Mouse (Mus musculus) MEL (cell line): ENCODE measurements around the gene A030005K14Rik. TPM values are rescaled to one million over a fixed set of nuclear protein-coding genes. Genes with fewer than 3 reads are reported as not detected.

ENCODE experiments used
- polyA plus RNA-seq, 2 experiments: library from polyadenylated mRNA; stranded (reverse) in 1 of 2; unstranded in 1 of 2; fragments of >175 nt in 1 of 2; fragments of >200 nt in 1 of 2; gene quantifications; 2 replicates each; pipeline versions ENCODE4 v1.2.1 to v1.2.4; 2012; ENCODE audit warnings: low replicate concordance in 2 of 2, low read depth in 1 of 2; ENCODE audit not compliant: insufficient read length in 2 of 2, insufficient read depth in 1 of 2, missing spikeins in 1 of 2
- total RNA-seq: library from RNA; depleted of rRNA; stranded (reverse); fragments of 300-350 nt; gene quantifications from 2 replicates; pipeline ENCODE4 v1.2.3, GENCODE M21; 2012; rRNA removed

Gene A030005K14Rik
- total and polyA plus RNA-seq, 3 experiments = not detected

Other genes starting within 250 kb of the A030005K14Rik start
- gene Agfg1, start 219.9 kb downstream of the A030005K14Rik start, total RNA-seq = 34.1 and 38.2 TPM in 2 replicates
- 10 to 100 TPM in 1 of 2 experiments, not detected in 1; 58.6 TPM for gene Agfg1, start 219.9 kb downstream of the A030005K14Rik start, polyA plus RNA-seq
- gene A030005L19Rik, start 146.1 kb downstream of the A030005K14Rik start, total RNA-seq = 0.15 TPM in 1 of 2 replicates, not detected in the other
- under 1 TPM in 1 of 2 experiments, not detected in 1; 0.26 TPM for gene A030005L19Rik, start 146.1 kb downstream of the A030005K14Rik start, polyA plus RNA-seq
- not detected in 2 replicates for gene A030014E15Rik, start 134.5 kb downstream of the A030005K14Rik start, total RNA-seq
- not detected for gene A030014E15Rik, start 134.5 kb downstream of the A030005K14Rik start, polyA plus RNA-seq
- not detected in 2 replicates for gene Gm6217, start 128.0 kb downstream of the A030005K14Rik start, total RNA-seq
- gene Gm6217, start 128.0 kb downstream of the A030005K14Rik start, polyA plus RNA-seq = not detected
- gene A030003K21Rik, start 116.0 kb downstream of the A030005K14Rik start, total RNA-seq = not detected in 2 replicates
- not detected for gene A030003K21Rik, start 116.0 kb downstream of the A030005K14Rik start, polyA plus RNA-seq
- not detected in 2 replicates for gene Gm7544, start 103.4 kb downstream of the A030005K14Rik start, total RNA-seq
- not detected for gene Gm7544, start 103.4 kb downstream of the A030005K14Rik start, polyA plus RNA-seq
- not detected in 2 replicates for gene Gm47955, start 99.1 kb downstream of the A030005K14Rik start, total RNA-seq
- gene Gm47955, start 99.1 kb downstream of the A030005K14Rik start, polyA plus RNA-seq = not detected
- not detected in 2 replicates for gene Gm47959, start 58.8 kb downstream of the A030005K14Rik start, total RNA-seq
- gene Gm47959, start 58.8 kb downstream of the A030005K14Rik start, polyA plus RNA-seq = not detected
- gene Slc19a3, start 20.9 kb downstream of the A030005K14Rik start, total RNA-seq = not detected in 2 replicates
- not detected for gene Slc19a3, start 20.9 kb downstream of the A030005K14Rik start, polyA plus RNA-seq
- gene Krtap28-10, start 16.9 kb downstream of the A030005K14Rik start, total RNA-seq = not detected in 2 replicates
- not detected for gene Krtap28-10, start 16.9 kb downstream of the A030005K14Rik start, polyA plus RNA-seq
- gene Gm47969, start 14.4 kb downstream of the A030005K14Rik start, total RNA-seq = not detected in 2 replicates
- not detected for gene Gm47969, start 14.4 kb downstream of the A030005K14Rik start, polyA plus RNA-seq
- not detected in 2 replicates for gene Krtap28-13, start 1.6 kb upstream of the A030005K14Rik start, total RNA-seq
- gene Krtap28-13, start 1.6 kb upstream of the A030005K14Rik start, polyA plus RNA-seq = not detected
- gene Ccl20, start 57.4 kb upstream of the A030005K14Rik start, total RNA-seq = not detected in 2 replicates
- gene Ccl20, start 57.4 kb upstream of the A030005K14Rik start, polyA plus RNA-seq = not detected
- not detected in 2 replicates for gene Daw1, start 100.4 kb upstream of the A030005K14Rik start, total RNA-seq
- gene Daw1, start 100.4 kb upstream of the A030005K14Rik start, polyA plus RNA-seq = not detected